Mouse (Mus musculus) thymus, postnatal 36 days (tissue): ENCODE measurements around the gene Add3.
A peak's percentile ranks its signal among the peaks of the same experiment; 100 is the strongest.

Experiments used
- DNase-seq, 2 experiments: peaks; one replicate each; pipeline ENCODE4 v3.0.0; 2022; ENCODE audit warnings: mixed read lengths in 2 of 2

Add3 gene

GRCm38 (mm10) chr19:53140044-53140803 lies at the start of gene Add3:
Gene Add3 (plus strand): TSS chr19:53140443.
- peak; percentile 44 to 49 for DNase-seq

DNA sequence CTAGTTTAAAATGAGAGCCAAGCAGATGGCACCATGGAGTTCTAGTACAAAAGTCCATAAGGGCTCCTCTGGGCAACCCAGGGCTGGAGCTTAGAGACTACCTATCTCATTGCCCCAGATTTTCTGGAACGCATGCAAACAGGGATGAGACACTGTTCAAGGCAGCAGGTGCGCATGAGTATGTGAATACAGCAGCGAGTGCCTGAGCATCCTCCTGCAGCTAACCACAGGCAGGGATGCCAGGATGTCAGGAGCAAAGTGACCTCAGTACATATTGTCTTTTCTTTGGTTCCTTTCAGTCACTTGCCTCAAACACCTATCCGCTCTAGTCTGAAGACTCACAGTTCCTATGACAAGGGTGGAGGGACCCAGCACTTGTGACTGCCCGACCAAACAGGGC lies 49.6 kb upstream of the Add3 start:
- no peak for DNase-seq

GRCm38 (mm10) chr19:53092251-53092650 lies 48.0 kb upstream of the Add3 start:
- DNase-seq, result no peak

DNA sequence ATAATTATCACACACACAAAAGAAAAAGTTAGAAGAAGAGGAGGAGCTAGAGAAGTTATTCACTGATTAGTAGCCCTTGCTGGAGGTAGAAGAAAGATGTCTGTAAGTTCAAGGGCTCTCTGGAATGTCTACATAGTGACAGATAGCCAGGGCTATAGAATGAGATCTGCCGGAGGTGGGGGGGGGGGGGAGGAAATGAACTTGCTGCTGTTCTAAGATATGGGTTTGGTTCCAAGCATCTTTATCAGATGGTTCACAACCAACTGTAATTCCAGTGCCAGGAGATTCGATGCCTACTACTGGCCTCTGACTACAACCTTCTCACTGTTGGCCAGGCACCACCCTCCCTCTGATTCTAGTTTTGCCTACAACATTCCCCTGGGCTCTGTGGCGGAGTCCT lies 46.9 kb upstream of the Add3 start:
- no peak for DNase-seq

- DNase-seq, result no peak
These were observed 45.6 kb upstream of the Add3 start for GRCm38 (mm10) chr19:53094684-53095083.

DNA sequence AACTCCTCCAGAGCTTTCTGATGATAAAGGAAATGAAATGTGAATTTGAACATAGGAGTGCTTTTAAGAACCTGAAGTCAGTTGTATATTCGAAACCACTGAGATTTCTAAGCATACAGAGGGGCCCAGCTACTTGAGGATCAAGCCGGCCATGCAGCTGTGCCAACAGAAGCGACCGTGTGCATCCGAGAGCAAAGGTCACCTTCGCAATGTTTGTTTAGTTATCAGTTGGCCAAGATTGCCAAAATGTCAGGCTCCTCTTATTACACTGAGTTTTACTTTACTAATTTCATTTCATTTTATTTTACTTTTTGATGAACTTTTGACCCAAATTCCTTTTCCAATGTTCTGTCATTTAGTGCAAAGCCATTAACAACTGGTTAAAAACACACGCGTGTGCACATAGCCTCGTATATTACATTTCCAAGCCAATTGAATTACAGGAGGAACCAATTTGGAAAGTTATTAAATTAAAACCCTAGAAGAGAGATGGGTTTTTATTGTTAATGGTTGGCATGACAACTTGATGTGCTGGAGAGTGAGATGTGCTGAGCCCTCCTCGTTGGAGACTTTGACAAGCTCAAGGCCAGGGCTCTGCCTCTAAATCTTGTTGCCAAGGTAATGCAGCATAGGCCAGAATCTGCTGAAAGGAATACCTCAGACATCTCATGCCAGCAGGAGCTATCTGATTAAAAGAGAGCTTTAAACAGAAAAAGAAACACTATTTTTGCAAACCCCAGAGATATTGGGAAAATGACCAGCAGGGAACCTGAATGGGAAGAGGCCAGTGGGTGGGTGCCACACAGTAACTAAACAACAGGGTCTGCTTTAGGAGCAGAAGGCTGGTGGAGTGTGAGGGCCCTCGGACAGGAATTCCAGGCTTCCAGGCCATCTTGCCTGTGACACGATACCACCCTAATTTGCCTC lies 38.6 kb upstream of the Add3 start:
- no peak for DNase-seq

GRCm38 (mm10) chr19:53105374-53106090 lies 34.7 kb upstream of the Add3 start:
- peak in 1 of 2 experiments; percentile 12 for DNase-seq

- peak; percentile 24 to 27 for DNase-seq
These were observed 33.3 kb upstream of the Add3 start for GRCm38 (mm10) chr19:53106952-53107351.

- no peak for DNase-seq
These were observed 32.6 kb upstream of the Add3 start for GRCm38 (mm10) chr19:53107361-53108247.

DNA sequence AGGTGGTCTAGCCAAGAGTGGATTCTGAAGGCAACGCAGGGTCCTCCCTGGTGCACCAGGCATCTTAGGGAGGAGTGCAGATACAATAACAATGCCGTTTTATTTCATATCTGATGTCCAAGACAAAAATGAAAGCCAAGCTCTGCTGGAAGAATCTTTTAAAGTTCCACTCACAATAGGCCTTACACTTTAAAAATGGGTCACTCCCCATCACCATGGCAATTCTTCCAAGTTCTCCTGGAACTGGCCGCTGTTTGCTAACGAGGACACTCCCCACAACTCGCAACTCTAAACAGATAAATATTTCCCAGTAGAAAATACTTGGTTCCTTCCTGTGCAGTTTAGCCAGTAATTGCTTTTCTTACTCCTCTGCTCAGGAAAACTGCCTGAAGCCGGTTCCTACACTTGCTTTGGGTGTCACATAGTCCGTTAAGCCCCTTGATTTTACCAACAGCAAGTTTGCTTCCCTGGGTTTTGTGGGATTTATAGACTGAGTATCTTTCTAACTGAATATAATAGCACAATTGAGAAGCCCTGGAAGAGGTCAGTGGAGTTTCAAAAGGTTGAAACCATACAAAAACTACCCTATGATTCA lies 28.1 kb upstream of the Add3 start:
- DNase-seq, result no peak

- DNase-seq, result peak in 1 of 2 experiments; percentile 15
These were observed 20.9 kb upstream of the Add3 start for GRCm38 (mm10) chr19:53119255-53119795.

DNA sequence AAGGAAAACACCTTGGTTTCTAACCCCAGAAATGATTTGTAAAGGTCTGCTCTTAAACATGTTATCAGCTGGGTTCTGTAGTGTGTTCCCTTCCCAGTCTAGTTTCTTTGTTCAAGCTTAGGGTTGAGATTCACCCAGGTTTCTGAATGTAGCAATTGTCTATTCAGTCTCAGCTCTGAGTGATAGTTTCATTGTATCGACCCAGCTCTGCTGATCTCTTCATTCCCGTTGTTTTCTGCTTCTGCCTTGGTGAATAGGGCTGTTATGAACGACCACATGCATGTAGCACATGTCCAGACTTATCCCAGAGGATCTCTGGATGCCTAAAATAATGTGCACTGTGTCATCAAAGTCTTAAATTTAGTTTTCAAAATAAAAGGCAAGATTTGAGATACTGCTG lies 19.8 kb upstream of the Add3 start:
- DNase-seq, result no peak

GRCm38 (mm10) chr19:53122641-53123241 lies 17.5 kb upstream of the Add3 start:
- no peak for DNase-seq

GRCm38 (mm10) chr19:53123301-53123700 lies 16.9 kb upstream of the Add3 start:
- no peak for DNase-seq

DNA sequence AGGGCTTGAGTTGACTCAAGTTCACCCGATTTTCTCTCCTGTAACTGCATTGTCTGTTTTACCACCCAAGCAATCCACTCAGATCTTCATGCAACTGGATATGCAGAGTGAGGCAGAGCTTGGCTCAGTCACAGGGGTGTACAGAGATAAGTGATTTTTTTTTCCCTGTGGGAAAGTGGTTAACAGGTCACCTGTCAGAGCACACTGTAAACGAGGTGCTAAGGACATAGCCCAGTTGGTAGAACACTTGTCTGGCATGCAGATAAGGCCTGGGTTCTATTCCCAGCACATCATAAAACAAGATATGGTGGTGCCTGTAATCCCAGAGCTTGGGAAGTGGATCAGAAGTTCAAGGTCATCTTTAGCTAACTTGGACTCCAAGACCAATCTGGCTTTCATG lies 14.6 kb upstream of the Add3 start:
- no peak for DNase-seq

- no peak for DNase-seq
These were observed 13.7 kb upstream of the Add3 start for GRCm38 (mm10) chr19:53126546-53126945.

- DNase-seq, result no peak
These were observed 12.6 kb upstream of the Add3 start for GRCm38 (mm10) chr19:53127320-53128291.

DNA sequence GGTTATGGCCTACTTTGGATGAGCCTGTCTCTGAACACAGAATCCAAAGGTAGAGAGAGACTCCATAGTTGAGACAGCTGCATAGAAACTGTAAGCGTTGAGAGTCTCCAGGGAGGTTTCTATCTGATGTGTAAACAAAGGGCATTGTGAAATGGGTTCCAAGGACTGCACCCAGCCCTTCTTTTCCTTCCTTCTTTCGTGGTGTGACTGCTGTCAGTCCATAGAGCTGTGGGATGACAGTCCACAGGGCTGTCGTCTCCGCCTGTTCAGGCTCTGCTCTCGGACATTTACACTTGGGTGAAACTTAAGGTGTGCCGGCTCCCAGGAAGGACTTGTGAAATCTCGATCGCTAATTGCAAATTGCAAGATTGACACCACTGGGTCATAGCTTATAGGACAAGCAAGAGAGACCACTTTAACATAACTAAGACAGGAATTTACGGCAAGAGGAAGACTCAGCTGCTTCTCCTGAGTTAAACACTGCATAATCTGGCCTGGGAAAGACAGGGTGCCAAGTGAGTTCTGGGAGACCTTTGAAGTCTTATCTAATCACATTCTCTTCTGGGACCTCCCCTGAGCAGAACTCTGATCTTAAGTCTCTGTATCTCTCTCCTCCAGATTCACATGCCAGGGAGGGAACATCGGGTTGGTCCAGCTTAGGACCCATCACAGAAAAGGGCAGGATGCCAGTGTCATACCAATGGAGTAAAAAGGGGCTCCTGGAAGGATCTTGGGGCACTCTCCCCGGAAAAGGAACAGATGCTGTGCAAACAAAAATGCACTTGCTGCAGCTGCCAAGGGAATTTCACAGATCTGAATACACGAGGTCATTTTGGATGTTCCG lies 11.5 kb upstream of the Add3 start:
- no peak for DNase-seq
